Mouse (Mus musculus) embryonic fibroblast, embryonic 13.5 days (primary cell): Measurements from ENCODE around the gene Magi2.

Experiments used
- CTCF ChIP-seq: IDR thresholded peaks from 2 replicates; pipeline ENCODE4 v1.5.1; 2011; ENCODE audit warnings: mild to moderate bottlenecking, control low read depth, low read length, moderate library complexity, borderline replicate concordance; ENCODE audit not compliant: insufficient read depth
- POLR2A ChIP-seq: IDR thresholded peaks from 2 replicates; pipeline ENCODE4 v1.6.1; 2011; ENCODE audit warnings: low read depth, mild to moderate bottlenecking, control low read depth, low read length, moderate library complexity

GRCm38 (mm10) chr5:20328901-20329300 lies 1102.1 kb downstream of the Magi2 start:
- TF ChIP-seq POLR2A (no peak), CTCF (no peak)
